Mouse (Mus musculus) B cell, adult 2 months (primary cell): ENCODE measurements around the gene Lyrm9.
"Not testable (repeated sequence)": the region's sequence is repeated elsewhere in the genome, so short reads cannot be mapped to it uniquely, and the experiment has no call there.

Experiments used
- DNase-seq, 2 experiments: peaks; one replicate each; pipeline ENCODE4 v3.0.0; 2022

Gene Lyrm9

GRCm38 (mm10) chr11:78852529-78852928, 26.1 kb downstream of the Lyrm9 start:
- DNase-seq: no peak

DNA sequence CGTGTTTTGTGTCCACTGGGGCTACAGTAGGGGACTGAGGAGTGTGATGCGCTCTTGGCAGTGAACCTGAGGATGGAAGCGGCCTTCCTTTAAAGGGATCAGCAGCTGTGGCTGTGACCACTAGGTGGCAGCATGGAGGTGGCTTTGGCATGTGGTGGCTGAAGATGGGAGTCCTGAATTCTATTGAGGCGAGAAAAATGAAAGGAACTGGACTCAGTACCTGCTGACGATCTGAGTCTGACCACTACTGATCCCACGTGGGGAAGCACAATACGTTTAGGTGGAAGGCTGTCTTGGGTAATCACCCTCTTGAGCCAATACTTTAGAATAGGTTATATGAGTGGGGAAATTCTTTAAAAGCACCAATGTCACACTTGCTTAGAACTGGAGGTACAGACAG, 29.9 kb downstream of the Lyrm9 start:
- peak; percentile 83 to 84 for DNase-seq

- no peak for DNase-seq
Observed at GRCm38 (mm10) chr11:78857611-78858010, 31.2 kb downstream of the Lyrm9 start.

DNA sequence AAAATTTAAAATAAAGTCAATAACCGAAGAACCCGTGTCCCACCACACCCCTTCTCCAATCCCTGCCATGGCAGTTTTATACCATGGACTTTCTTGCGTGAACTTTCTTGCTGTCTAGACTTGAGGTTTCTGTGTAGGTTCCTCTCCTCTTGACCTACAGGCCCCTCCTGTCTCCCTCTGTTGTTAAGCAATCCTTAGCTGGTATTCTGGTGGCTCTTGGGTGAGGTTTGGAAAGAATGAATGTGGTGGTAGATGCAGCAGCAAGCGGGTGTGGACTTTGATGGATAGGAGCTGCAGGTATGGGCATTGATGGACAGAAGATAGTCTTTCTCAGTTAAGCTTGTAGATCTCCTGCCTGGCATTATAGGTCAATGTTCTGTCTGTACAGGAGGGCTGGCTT, 37.5 kb downstream of the Lyrm9 start:
- no peak for DNase-seq

DNA sequence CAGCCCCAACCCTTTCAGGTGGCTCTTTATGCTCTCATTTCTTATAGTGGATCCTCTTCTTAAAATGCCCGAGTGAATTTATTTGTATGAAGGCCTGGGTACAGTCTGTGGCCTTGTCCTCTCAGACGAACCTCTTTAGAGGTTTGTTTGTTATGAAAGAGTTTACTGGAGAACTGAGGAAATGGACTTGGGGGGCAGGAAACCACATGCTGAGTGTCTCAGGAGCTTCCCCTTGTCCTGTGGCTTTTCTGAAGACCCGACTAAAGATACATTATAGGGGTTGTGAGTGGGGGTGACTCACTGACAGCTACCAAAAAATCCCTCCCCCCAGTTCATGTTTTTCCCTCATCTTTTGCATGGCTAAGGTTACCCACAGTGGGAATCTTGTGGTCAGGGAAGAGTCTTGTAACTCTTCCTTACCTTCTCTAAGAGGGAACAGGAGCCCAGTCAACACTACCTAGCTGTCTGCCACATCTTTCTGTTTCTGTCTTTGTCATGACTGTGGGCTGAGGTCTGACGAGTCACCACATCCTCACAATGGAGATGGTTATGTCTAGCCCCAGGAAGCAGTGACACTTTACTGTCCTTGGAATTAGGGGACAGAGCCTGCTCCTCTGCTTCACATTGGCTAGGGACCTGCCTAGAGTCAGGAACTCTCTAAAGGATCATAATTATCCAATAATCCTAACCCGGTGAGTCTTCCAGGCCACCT, 38.3 kb downstream of the Lyrm9 start:
- no peak for DNase-seq

GRCm38 (mm10) chr11:78865314-78865713, 38.9 kb downstream of the Lyrm9 start:
- no peak for DNase-seq

GRCm38 (mm10) chr11:78866486-78866885, 40.1 kb downstream of the Lyrm9 start:
- DNase-seq: no peak

DNA sequence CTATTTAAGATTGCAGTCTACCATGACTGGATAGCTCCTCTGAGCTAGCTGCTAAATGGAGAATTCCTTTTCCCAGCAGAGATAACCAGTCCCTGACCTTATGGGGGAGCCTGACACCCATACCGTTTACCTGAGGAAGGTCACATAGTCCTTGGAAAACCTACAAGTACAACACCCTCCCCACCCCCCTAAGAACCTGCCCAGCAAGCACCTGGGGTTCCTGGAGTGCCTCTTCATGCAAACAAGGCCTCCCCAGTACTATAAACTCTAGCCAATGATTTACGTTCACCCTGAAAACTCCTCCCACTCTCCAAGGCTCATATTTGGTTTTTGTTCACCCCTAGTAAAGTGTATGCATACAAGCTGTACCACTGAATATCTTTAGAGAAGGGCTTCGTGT, 41.3 kb downstream of the Lyrm9 start:
- no peak for DNase-seq

GRCm38 (mm10) chr11:78869205-78869604, 42.8 kb downstream of the Lyrm9 start:
- DNase-seq: not testable (repeated sequence)

GRCm38 (mm10) chr11:78870891-78871290, 44.5 kb downstream of the Lyrm9 start:
- DNase-seq: no peak

GRCm38 (mm10) chr11:78872782-78873181, 46.4 kb downstream of the Lyrm9 start:
- no peak for DNase-seq

GRCm38 (mm10) chr11:78879727-78880126, 53.3 kb downstream of the Lyrm9 start:
- DNase-seq: no peak

GRCm38 (mm10) chr11:78886693-78887092, 60.3 kb downstream of the Lyrm9 start:
- peak; percentile 10 for DNase-seq

DNA sequence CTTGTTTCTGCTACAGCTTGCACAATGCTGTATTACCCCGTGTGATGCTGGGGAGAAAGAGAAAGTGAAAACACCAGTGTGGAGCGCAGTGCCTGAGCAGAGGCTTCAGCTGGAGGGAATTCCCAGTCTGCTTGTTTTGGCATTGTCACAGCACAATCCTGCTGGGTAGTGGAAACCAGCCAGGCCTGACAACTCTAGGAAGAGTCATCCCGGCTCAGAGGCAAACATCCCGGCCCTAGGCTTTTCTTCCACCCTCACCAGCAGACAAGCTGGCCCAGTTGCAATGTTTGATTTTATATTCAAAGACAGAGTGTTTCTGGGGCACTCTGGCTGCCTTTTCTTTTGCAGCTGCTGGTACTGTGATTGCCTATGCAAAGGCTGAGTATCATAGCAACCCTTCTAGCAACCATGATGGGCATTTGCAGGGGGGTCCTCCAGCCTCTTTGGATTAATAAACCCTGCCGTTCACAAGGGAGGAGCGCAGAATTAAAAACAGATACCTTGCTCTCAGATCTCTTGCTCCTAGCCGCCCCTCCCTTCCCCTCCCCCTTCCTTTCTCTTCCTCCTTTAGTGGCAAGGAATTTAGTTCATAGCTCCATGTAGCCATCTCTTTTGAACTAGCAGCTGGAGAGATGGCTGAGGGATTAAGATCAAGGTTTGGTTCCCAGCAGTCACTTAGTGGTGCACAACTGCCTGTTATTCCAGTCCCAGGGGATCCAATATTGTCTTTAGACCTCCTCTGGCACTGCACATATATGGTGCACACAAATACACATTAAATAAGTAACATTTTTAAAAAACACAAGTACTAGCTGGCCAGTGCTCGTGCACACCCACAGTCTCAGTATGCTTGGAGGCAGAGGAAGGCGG, 61.0 kb downstream of the Lyrm9 start:
- peak; percentile 33 to 36 for DNase-seq

DNA sequence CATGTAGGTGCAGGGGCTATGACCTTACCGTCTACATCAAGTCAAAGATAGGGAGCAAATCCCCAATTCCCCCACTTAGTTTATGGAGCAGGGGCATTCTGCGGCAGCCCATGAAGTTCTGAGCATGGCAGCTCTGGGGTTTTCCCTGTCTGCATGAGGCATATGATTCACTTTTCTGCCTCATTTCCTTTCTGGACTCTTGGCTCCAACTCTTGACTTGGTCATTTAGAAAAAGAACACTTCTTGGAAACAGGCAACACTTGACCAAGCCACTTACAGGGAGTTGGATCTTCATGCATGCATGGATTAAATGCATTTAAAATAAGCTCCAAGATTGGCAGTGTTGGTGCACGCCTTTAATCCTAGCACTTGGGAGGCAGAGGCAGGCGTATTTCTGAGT, 62.8 kb downstream of the Lyrm9 start:
- DNase-seq: no peak
